Mouse (Mus musculus) kidney, adult 2 months (tissue): ENCODE measurements around the gene Zbtb8a.

Experiments
- CTCF ChIP-seq: fragments of 200-500 bp; conservative IDR thresholded peaks from 2 replicates; pipeline ENCODE4 v1.5.1; 2011; ENCODE audit warnings: low read depth, mild to moderate bottlenecking, control low read depth, low read length, moderate library complexity, mixed read lengths; ENCODE audit not compliant: insufficient read depth, insufficient read length
- POLR2A ChIP-seq: fragments of 200-500 bp; IDR thresholded peaks from one replicate; pipeline ENCODE4 v1.6.1; 2011; ENCODE audit warnings: low read depth, low read length, control low read depth

- TF ChIP-seq CTCF (no peak), POLR2A (no peak)
These were observed 26.8 kb downstream of the Zbtb8a start for GRCm38 (mm10) chr4:129351111-129351510.
